In the genomic region with DNA sequence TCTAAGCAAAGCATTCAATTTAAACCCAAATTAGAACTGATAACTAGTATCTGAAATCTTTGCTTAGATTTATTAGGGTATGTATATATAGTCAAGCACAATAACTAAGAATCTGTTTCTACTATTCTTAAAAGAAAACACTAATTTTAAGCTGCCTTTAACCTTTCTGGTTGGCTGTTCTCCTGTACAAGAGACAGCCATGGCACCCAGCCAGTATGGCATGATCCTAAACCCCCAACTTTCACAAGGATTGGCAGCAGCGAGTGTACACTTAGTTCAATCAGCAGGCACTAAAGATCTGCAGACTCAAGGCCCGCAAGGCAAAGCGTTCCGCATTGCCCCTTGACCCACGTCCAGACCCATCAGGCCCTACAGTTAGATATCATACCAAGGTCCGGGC, we compare ENCODE assay signal across 27 mouse cellular contexts.
DNase-seq lines count a peak whose midpoint lies in the region; ATAC-seq and TF ChIP-seq lines count a peak whose summit lies in the region.
"Had no signal": no experiment of that assay in that cellular context is flagged by ENCODE, and none has a peak within 500 bp of the region (broad histone marks: within the 10 kb centered on the region; RNA-seq: fewer than 3 reads in every experiment).

No protein-coding gene starts in this region.

- H3K4me1 ChIP-seq in kidney, adult 2 months (ENCODE audit: control insufficient read depth, insufficient read depth, low read length) = no peaks in the 10 kb centered on the region
- H3K4me1 ChIP-seq in midbrain, embryonic 11.5 days (ENCODE audit: control insufficient read depth, insufficient read depth, low read length) = 0 out of 2 replicates have a peak, but pooled peaks cover 3% of the 10 kb centered on the region
- no peaks in the 10 kb centered on the region for H3K4me1 ChIP-seq in midbrain, embryonic 16.5 days (ENCODE audit: control insufficient read depth, insufficient read depth, low read length)
- H3K4me1 ChIP-seq: embryonic facial prominence, embryonic 10.5 days; embryonic facial prominence, embryonic 13.5 days; forebrain, embryonic 12.5 days; forebrain, embryonic 15.5 days; heart, embryonic 12.5 days; heart, embryonic 15.5 days; hindbrain, embryonic 13.5 days had no signal

- no peak overlapping the region for H3K4me3 ChIP-seq in kidney, adult 2 months (ENCODE audit: insufficient read depth, low read depth, low read length)
- H3K4me3 ChIP-seq in midbrain, embryonic 11.5 days (ENCODE audit: low read depth, low read length) = no peak overlapping the region
- H3K4me3 ChIP-seq in midbrain, embryonic 16.5 days (ENCODE audit: low read depth, low read length) = no peak overlapping the region
- H3K4me3 ChIP-seq: embryonic facial prominence, embryonic 10.5 days; embryonic facial prominence, embryonic 13.5 days; erythroblast, embryonic 14.5 days; forebrain, embryonic 12.5 days; forebrain, embryonic 15.5 days; heart, embryonic 12.5 days; heart, embryonic 15.5 days; hindbrain, embryonic 10.5 days; hindbrain, embryonic 13.5 days had no signal

- no peak overlapping the region for H3K9ac ChIP-seq in midbrain, embryonic 11.5 days (ENCODE audit: low read length)
- no peak overlapping the region for H3K9ac ChIP-seq in midbrain, embryonic 16.5 days (ENCODE audit: low read depth, low read length)
- H3K9ac ChIP-seq: embryonic facial prominence, embryonic 13.5 days; forebrain, embryonic 12.5 days; forebrain, embryonic 15.5 days; heart, embryonic 12.5 days; heart, embryonic 15.5 days; hindbrain, embryonic 13.5 days had no signal

- H3K36me3 ChIP-seq in kidney, adult 2 months (ENCODE audit: control insufficient read depth, insufficient read depth, low read length) = no peaks in the 10 kb centered on the region
- H3K36me3 ChIP-seq in midbrain, embryonic 11.5 days (ENCODE audit: control insufficient read depth, insufficient read depth, low read length) = no peaks in the 10 kb centered on the region
- no peaks in the 10 kb centered on the region for H3K36me3 ChIP-seq in midbrain, embryonic 16.5 days (ENCODE audit: control insufficient read depth, insufficient read depth, low read length)
- H3K36me3 ChIP-seq: embryonic facial prominence, embryonic 10.5 days; embryonic facial prominence, embryonic 13.5 days; forebrain, embryonic 12.5 days; forebrain, embryonic 15.5 days; heart, embryonic 12.5 days; heart, embryonic 15.5 days; hindbrain, embryonic 10.5 days; hindbrain, embryonic 13.5 days had no signal

- no peak for TF ChIP-seq POLR2A in kidney, adult 2 months (IDR thresholded peaks at IDR 0.05; ENCODE audit: low read depth, low read length)

- TF ChIP-seq CTCF in kidney, adult 2 months (conservative IDR thresholded peaks at IDR 0.05; ENCODE audit: insufficient read depth, insufficient read length, low read depth, low read length) = no peak

- peak; percentile 3 for DNase-seq in kidney, adult 2 months
- no peak for DNase-seq in kidney, adult 18-20 months
- peak; percentile 16 to 32 for DNase-seq in kidney, postnatal 25 days
- no peak for DNase-seq in kidney, postnatal 4 days
- peak; percentile 75 for DNase-seq in midbrain, embryonic 11.5 days (ENCODE audit: low spot score, missing footprints)
- DNase-seq: adrenal gland, adult 2 months; adrenal gland, postnatal 14 days; cerebellum, adult 11 months; cerebellum, adult 2 months; cerebellum, adult 9-11 months; embryo, embryonic 11 days; gastrocnemius, postnatal 25 days; heart, adult 18-20 months; heart, postnatal 10 days; heart, postnatal 36 days had no signal

- H3K27ac ChIP-seq in kidney, adult 2 months (ENCODE audit: insufficient read depth, low read depth, low read length) = no peak overlapping the region
- no peak overlapping the region for H3K27ac ChIP-seq in midbrain, embryonic 11.5 days (ENCODE audit: low read depth, low read length)
- no peak overlapping the region for H3K27ac ChIP-seq in midbrain, embryonic 16.5 days (ENCODE audit: low read length)
- H3K27ac ChIP-seq: embryonic facial prominence, embryonic 10.5 days; embryonic facial prominence, embryonic 13.5 days; forebrain, embryonic 12.5 days; forebrain, embryonic 15.5 days; heart, embryonic 15.5 days; hindbrain, embryonic 13.5 days had no signal

- H3K27me3 ChIP-seq in kidney, adult 2 months (replicated peaks; ENCODE audit: control insufficient read depth, insufficient read depth, low read length) = no peaks in the 10 kb centered on the region
- H3K27me3 ChIP-seq in midbrain, embryonic 11.5 days (ENCODE audit: control insufficient read depth, insufficient read depth, low read length) = no peaks in the 10 kb centered on the region
- H3K27me3 ChIP-seq in midbrain, embryonic 16.5 days (ENCODE audit: control insufficient read depth, insufficient read depth, low read depth, low read length) = no peaks in the 10 kb centered on the region
- H3K27me3 ChIP-seq: embryonic facial prominence, embryonic 13.5 days; forebrain, embryonic 12.5 days; forebrain, embryonic 15.5 days; heart, embryonic 12.5 days; heart, embryonic 15.5 days; hindbrain, embryonic 13.5 days had no signal

- H3K4me2 ChIP-seq in midbrain, embryonic 11.5 days = no peak overlapping the region
- no peak overlapping the region for H3K4me2 ChIP-seq in midbrain, embryonic 16.5 days (ENCODE audit: low read length)
- H3K4me2 ChIP-seq: embryonic facial prominence, embryonic 13.5 days; forebrain, embryonic 12.5 days; forebrain, embryonic 15.5 days; heart, embryonic 12.5 days; heart, embryonic 15.5 days; hindbrain, embryonic 13.5 days had no signal

- WGBS in kidney, adult 2 months = 85% methylated on average over 6 of the region's 6 CpGs
- whole genome bisulfite sequencing in midbrain, embryonic 11.5 days = 96% methylated on average over 6 of the region's 6 CpGs
- 94% methylated on average over 6 of the region's 6 CpGs for WGBS in midbrain, embryonic 16.5 days

- ATAC-seq in midbrain, embryonic 11.5 days (ENCODE audit: low FRiP score) = no peak
- no peak for ATAC-seq in midbrain, embryonic 16.5 days
- ATAC-seq: CD4-positive, CD25-positive, alpha-beta regulatory T cell, adult 4 months; forebrain, embryonic 15.5 days; hindbrain, embryonic 16.5 days had no signal

- H3K9me3 ChIP-seq in midbrain, embryonic 11.5 days (ENCODE audit: control insufficient read depth, low read length) = no peaks in the 10 kb centered on the region
- no peaks in the 10 kb centered on the region for H3K9me3 ChIP-seq in midbrain, embryonic 16.5 days (replicated peaks; ENCODE audit: control insufficient read depth, low read length, poor library complexity, severe bottlenecking)
- H3K9me3 ChIP-seq: embryonic facial prominence, embryonic 10.5 days; embryonic facial prominence, embryonic 13.5 days; forebrain, embryonic 12.5 days; forebrain, embryonic 15.5 days; heart, embryonic 12.5 days; heart, embryonic 15.5 days; hindbrain, embryonic 10.5 days; hindbrain, embryonic 13.5 days had no signal

Comparison
In these comparisons a context has a peak if more than half of its experiments do, and no peak if none do; other contexts are left out.
1. DNase-seq: peak in kidney, adult 2 months (single experiment), kidney, postnatal 25 days (2 of 2) and midbrain, embryonic 11.5 days (single experiment); none in kidney, adult 18-20 months (single experiment) and kidney, postnatal 4 days (0 of 2).